Mouse (Mus musculus) CH12.LX (cell line): ENCODE results near the gene Six1.

Experiments
- CTCF ChIP-seq, 2 experiments: IDR thresholded peaks in 1 of 2; conservative IDR thresholded peaks in 1 of 2; 2 replicates each; pipeline ENCODE4 v1.5.1; 2011 to 2012; ENCODE audit warnings: low read depth in 2 of 2, low read length in 2 of 2, improper control_type of control experiment in 1 of 2, inconsistent platforms in 1 of 2, mild to moderate bottlenecking in 1 of 2, moderate library complexity in 1 of 2
- EP300 ChIP-seq: IDR thresholded peaks from 2 replicates; pipeline ENCODE4 v1.6.1; 2011; ENCODE audit warnings: low read length, improper control_type of control experiment
- HCFC1 ChIP-seq: IDR thresholded peaks from 2 replicates; pipeline ENCODE4 v1.6.1; 2012; ENCODE audit warnings: low read depth, mild to moderate bottlenecking, inconsistent platforms, low read length, improper control_type of control experiment
- IRF4 ChIP-seq: IDR thresholded peaks from 2 replicates; pipeline ENCODE4 v1.6.1; 2014; ENCODE audit warnings: low read depth, mild to moderate bottlenecking, inconsistent platforms, low read length, improper control_type of control experiment
- JUND ChIP-seq: conservative IDR thresholded peaks from 2 replicates; pipeline ENCODE4 v1.6.1; 2011; ENCODE audit warnings: low read depth, low read length, improper control_type of control experiment
- POLR2A ChIP-seq: IDR thresholded peaks from 2 replicates; pipeline ENCODE4 v1.6.1; 2011; ENCODE audit warnings: low read depth, mild to moderate bottlenecking, improper control_type of control experiment, low read length
- RCOR1 ChIP-seq: conservative IDR thresholded peaks from 2 replicates; pipeline ENCODE4 v1.6.1; 2012; ENCODE audit warnings: low read depth, mild to moderate bottlenecking, inconsistent platforms, low read length, improper control_type of control experiment
- SMC3 ChIP-seq: IDR thresholded peaks from 2 replicates; pipeline ENCODE4 v1.6.1; 2011; ENCODE audit warnings: low read depth, low read length, improper control_type of control experiment
- UBTF ChIP-seq: IDR thresholded peaks from 2 replicates; pipeline ENCODE4 v1.6.1; 2012; ENCODE audit warnings: low read depth, mild to moderate bottlenecking, inconsistent platforms, low read length, improper control_type of control experiment, moderate library complexity
- ZKSCAN1 ChIP-seq: IDR thresholded peaks from 2 replicates; pipeline ENCODE4 v1.6.1; 2012; ENCODE audit warnings: low read depth, inconsistent platforms, low read length, improper control_type of control experiment, borderline replicate concordance

- TF ChIP-seq CTCF (conservative IDR thresholded peaks at IDR 0.05 in 1 of 2, IDR thresholded peaks at IDR 0.05 in 1 of 2; ENCODE audit: low read depth in 2 of 2, low read length in 2 of 2) (no peak), POLR2A (no peak), EP300 (no peak), JUND (no peak), RCOR1 (no peak), ZKSCAN1 (no peak), HCFC1 (no peak), UBTF (no peak), IRF4 (no peak), SMC3 (no peak)
Measured at GRCm38 (mm10) chr12:73012136-73012785, 41.4 kb downstream of the Six1 start.
